16 mouse cellular contexts compared by ENCODE assay signal in genomic region chr16:23274606-23275310, GRCm38 (mm10). TPM values are rescaled to one million over a fixed set of nuclear protein-coding genes. Genes with fewer than 3 reads are reported as not detected.
DNase-seq lines count a peak whose midpoint lies in the region; ATAC-seq lines count a peak whose summit lies in the region.
"Had no signal": no experiment of that assay in that cellular context is flagged by ENCODE, and none has a peak within 500 bp of the region (broad histone marks: within the 10 kb centered on the region; RNA-seq: fewer than 3 reads in every experiment).

No protein-coding gene starts in this region.

- no peaks in the 10 kb centered on the region for H3K27me3 ChIP-seq in hindbrain, embryonic 13.5 days
- H3K27me3 ChIP-seq in hindbrain, embryonic 12.5 days, result no peaks in the 10 kb centered on the region
- H3K27me3 ChIP-seq: embryonic facial prominence, embryonic 12.5 days; forebrain, embryonic 13.5 days; limb, embryonic 15.5 days; lung, embryonic 15.5 days; midbrain, embryonic 12.5 days had no signal

- intact Hi-C loops in gastrocnemius, postnatal 14 days (cut with DNase I; ENCODE audit: low total_unique reads), result no loop called here
- intact Hi-C loops in left cerebral cortex, postnatal 10 days (cut with DNase I), result loop anchor here (5.0 kb wide), 1 partner anchor 47 kb away; no protein-coding TSS in a partner anchor

- 73% methylated on average over 7 of the region's 7 CpGs for WGBS in hindbrain, embryonic 13.5 days
- WGBS in hindbrain, embryonic 12.5 days, result 77% methylated on average over 7 of the region's 7 CpGs

- no peak overlapping the region for H3K9ac ChIP-seq in hindbrain, embryonic 13.5 days
- no peak overlapping the region for H3K9ac ChIP-seq in hindbrain, embryonic 12.5 days
- H3K9ac ChIP-seq: embryonic facial prominence, embryonic 12.5 days; forebrain, embryonic 13.5 days; limb, embryonic 15.5 days; lung, embryonic 15.5 days; midbrain, embryonic 12.5 days had no signal

- peaks cover 34% of the 10 kb centered on the region for H3K4me1 ChIP-seq in hindbrain, embryonic 13.5 days (replicated peaks)
- H3K4me1 ChIP-seq in hindbrain, embryonic 12.5 days, result peaks cover 37% of the 10 kb centered on the region

- no peak overlapping the region for H3K4me3 ChIP-seq in hindbrain, embryonic 13.5 days
- H3K4me3 ChIP-seq in hindbrain, embryonic 12.5 days, result no peak overlapping the region
- H3K4me3 ChIP-seq: embryonic facial prominence, embryonic 12.5 days; forebrain, embryonic 13.5 days; limb, embryonic 15.5 days; lung, embryonic 15.5 days; midbrain, embryonic 12.5 days had no signal

- ATAC-seq in hindbrain, embryonic 13.5 days (ENCODE audit: low FRiP score), result no peak
- no peak for ATAC-seq in hindbrain, embryonic 12.5 days (ENCODE audit: low FRiP score)
- ATAC-seq: forebrain, embryonic 13.5 days had no signal

- H3K36me3 ChIP-seq in hindbrain, embryonic 13.5 days, result 0 out of 2 replicates have a peak, but pooled peaks cover 3% of the 10 kb centered on the region
- H3K36me3 ChIP-seq in hindbrain, embryonic 12.5 days, result 0 out of 2 replicates have a peak, but pooled peaks cover 2% of the 10 kb centered on the region
- H3K36me3 ChIP-seq: embryonic facial prominence, embryonic 12.5 days; limb, embryonic 15.5 days; lung, embryonic 15.5 days; midbrain, embryonic 12.5 days had no signal

- peak; percentile 84 for DNase-seq in 416B (ENCODE audit: low read depth)
- DNase-seq in T-cell, adult 2 months (ENCODE audit: low spot score), result peak; percentile 62
- peak; percentile 92 for DNase-seq in induced T-regulatory cell, adult 2 months (ENCODE audit: low read depth)
- no peak for DNase-seq in gastrocnemius, postnatal 14 days
- DNase-seq in left cerebral cortex, postnatal 10 days (ENCODE audit: extremely low spot score in 1 of 2, low spot score in 2 of 2), result no peak
- DNase-seq in kidney, postnatal 10 days, result no peak
- DNase-seq: cerebellum, adult 8-10 months; heart, postnatal 4 days; kidney, postnatal 25 days had no signal

- no peaks in the 10 kb centered on the region for H3K9me3 ChIP-seq in hindbrain, embryonic 13.5 days
- H3K9me3 ChIP-seq in hindbrain, embryonic 12.5 days (replicated peaks), result no peaks in the 10 kb centered on the region
- H3K9me3 ChIP-seq: embryonic facial prominence, embryonic 12.5 days; forebrain, embryonic 13.5 days; limb, embryonic 15.5 days; lung, embryonic 15.5 days; midbrain, embryonic 12.5 days had no signal

- H3K4me2 ChIP-seq in hindbrain, embryonic 13.5 days, result no peak overlapping the region
- H3K4me2 ChIP-seq in hindbrain, embryonic 12.5 days (replicated peaks), result no peak overlapping the region
- H3K4me2 ChIP-seq: embryonic facial prominence, embryonic 12.5 days; forebrain, embryonic 13.5 days; limb, embryonic 15.5 days; lung, embryonic 15.5 days; midbrain, embryonic 12.5 days had no signal

- peak overlapping the region; percentile 30; the same call in 1 of the 2 replicates for H3K27ac ChIP-seq in hindbrain, embryonic 13.5 days
- H3K27ac ChIP-seq in hindbrain, embryonic 12.5 days, result no peak overlapping the region
- H3K27ac ChIP-seq: embryonic facial prominence, embryonic 12.5 days; forebrain, embryonic 13.5 days; limb, embryonic 15.5 days; lung, embryonic 15.5 days had no signal

RNA-seq across cellular contexts. Expression of gene St6gal1, which starts 50.2 kb away (rescaled TPM):
- polyA plus RNA-seq in hindbrain, embryonic 13.5 days (2015; fragmentation: Nextera tagmentation; extraction: Ambion mirVana), result 38.9 and 41.6 TPM in 2 replicates
- 38.7 and 40.0 TPM in 2 replicates for polyA plus RNA-seq in hindbrain, embryonic 12.5 days (2016; fragmentation: Nextera tagmentation; extraction: Ambion mirVana)
- total RNA-seq in gastrocnemius, postnatal 14 days (2021), result 1 to 10 TPM; 6.4 to 8.9 TPM
- 10 to 100 TPM; 10.3 to 12.0 TPM for total RNA-seq in left cerebral cortex, postnatal 10 days (2021)

Comparison
In these comparisons a context has a peak if more than half of its experiments do, and no peak if none do; other contexts are left out.
1. DNase-seq: peak in 416B (single experiment), T-cell, adult 2 months (single experiment) and induced T-regulatory cell, adult 2 months (single experiment); none in gastrocnemius, postnatal 14 days (single experiment), left cerebral cortex, postnatal 10 days (0 of 2) and kidney, postnatal 10 days (single experiment).